Mouse (Mus musculus) heart, embryonic 14.5 days (tissue): ENCODE data around the gene 1600014C10Rik. TPM values are rescaled to one million over a fixed set of nuclear protein-coding genes. Genes with fewer than 3 reads are reported as not detected.

Experiments used
- ATAC-seq: fragments of 200-750 bp; cut with Nextera tagmentation; 2 replicates; pipeline ENCODE4 v1.8.0; 2017; ENCODE audit warnings: low read depth, moderate TSS enrichment; ENCODE audit not compliant: insufficient number of reproducible peaks, insufficient read depth, low FRiP score
- H3K27ac ChIP-seq, 2 experiments: fragments of 200-500 bp in 1 of 2; fragments of 300-500 bp in 1 of 2; sonication (generic) in 1 of 2; replicated peaks in 1 of 2; 2 replicates each; pipeline ENCODE4 v1.5.1; 2012 to 2014; ENCODE audit warnings: low read depth in 2 of 2, low read length in 2 of 2, control low read depth in 1 of 2, mild to moderate bottlenecking in 1 of 2, mixed read lengths in 1 of 2; ENCODE audit not compliant: control insufficient read depth in 1 of 2, insufficient read depth in 1 of 2
- H3K27me3 ChIP-seq: fragments of 300-500 bp; sonication (generic); 2 replicates; pipeline ENCODE4 v1.6.1; 2014; ENCODE audit warnings: mild to moderate bottlenecking, low read length, control low read depth; ENCODE audit not compliant: control insufficient read depth, insufficient read depth
- H3K36me3 ChIP-seq: fragments of 300-500 bp; sonication (generic); 2 replicates; pipeline ENCODE4 v1.6.1; 2014; ENCODE audit warnings: mild to moderate bottlenecking, control low read depth, low read length, mixed read lengths; ENCODE audit not compliant: control insufficient read depth, insufficient read depth
- H3K4me1 ChIP-seq, 2 experiments: fragments of 200-500 bp in 1 of 2; fragments of 300-500 bp in 1 of 2; sonication (generic) in 1 of 2; 2 replicates each; pipeline ENCODE4 v1.6.1; 2012 to 2014; ENCODE audit warnings: low read length in 2 of 2, control low read depth in 1 of 2, mixed read lengths in 1 of 2; ENCODE audit not compliant: control insufficient read depth in 2 of 2, insufficient read depth in 2 of 2
- H3K4me2 ChIP-seq: fragments of 300-500 bp; sonication (generic); 2 replicates; pipeline ENCODE4 v1.6.1; 2014; ENCODE audit warnings: mild to moderate bottlenecking, low read length
- H3K4me3 ChIP-seq, 2 experiments: fragments of 200-500 bp in 1 of 2; fragments of 300-500 bp in 1 of 2; sonication (generic) in 1 of 2; 2 replicates each; pipeline ENCODE4 v1.5.1; 2012 to 2014; ENCODE audit warnings: low read length in 2 of 2, mild to moderate bottlenecking in 2 of 2, control low read depth in 1 of 2, low read depth in 1 of 2, moderate library complexity in 1 of 2; ENCODE audit not compliant: control insufficient read depth in 1 of 2, insufficient read depth in 1 of 2
- H3K9ac ChIP-seq: fragments of 300-500 bp; sonication (generic); 2 replicates; pipeline ENCODE4 v1.6.1; 2014; ENCODE audit warnings: mild to moderate bottlenecking, low read length
- H3K9me3 ChIP-seq: fragments of 300-500 bp; sonication (generic); 2 replicates; pipeline ENCODE4 v1.6.1; 2016; ENCODE audit warnings: low read length, control low read depth; ENCODE audit not compliant: control insufficient read depth
- WGBS: fragments of 180-500 bp; shearing (Covaris S2); extraction: QIAGEN DNeasy Blood & Tissue Kit; methylation state at CpG from one replicate; pipeline ENCODE4 v1.1.7; 2014; 5-methylcytosine and 5-hydroxymethylcytosine counted together
- polyA plus RNA-seq: library from polyadenylated mRNA; unstranded; fragments of >200 nt; fragmentation: Nextera tagmentation; extraction: Ambion mirVana; gene quantifications from 2 replicates; pipeline ENCODE4 v1.2.1, GENCODE M21; 2014

1600014C10Rik gene
- polyA plus RNA-seq, 1 experiment from 2014 or later: 14.4 TPM

GRCm38 (mm10) chr7:38228329-38228728 is 45.3 kb downstream of the 1600014C10Rik start:
- Histone ChIP-seq H3K4me2 (peak overlapping the region; percentile 65), H3K9me3 (no peaks in the 10 kb centered on the region), H3K27me3 (peaks cover 7% of the 10 kb centered on the region), H3K4me3 (peak overlapping the region; percentile 52 to 74), H3K27ac (no peak overlapping the region), H3K9ac (peak overlapping the region; percentile 71), H3K36me3 (no peaks in the 10 kb centered on the region), H3K4me1 (peaks cover 12 to 31% of the 10 kb centered on the region in 2 experiments)
- WGBS: 19% methylated on average over 8 of the region's 8 CpGs
- no peak for ATAC-seq

DNA sequence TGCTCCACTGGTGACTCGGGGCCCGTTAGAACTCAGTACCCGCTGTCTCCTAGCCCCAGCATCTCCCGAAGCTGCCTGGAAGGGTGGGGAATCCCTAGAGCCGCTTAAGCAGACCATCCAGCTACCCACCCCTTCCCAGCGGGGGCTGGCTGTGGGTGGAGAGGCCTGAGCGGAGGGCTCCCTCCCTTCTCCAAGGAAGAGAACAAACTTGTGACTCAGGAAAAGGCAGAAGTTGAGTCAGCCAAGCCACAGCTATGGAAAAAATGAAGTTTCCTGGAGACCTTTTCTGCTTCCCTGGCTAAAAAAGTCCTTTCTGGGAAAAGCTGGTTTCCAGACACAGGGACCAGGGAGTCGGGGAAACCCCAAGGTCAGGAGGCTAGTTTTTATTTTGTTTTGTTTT is 47.3 kb downstream of the 1600014C10Rik start:
- Histone ChIP-seq H3K4me1 (peaks cover 4 to 23% of the 10 kb centered on the region in 2 experiments), H3K4me3 (no peak overlapping the region), H3K4me2 (no peak overlapping the region), H3K27me3 (peaks cover 7% of the 10 kb centered on the region), H3K27ac (0 out of 4 replicates have a peak overlapping the region, but pooled peaks of 1 of the 2 experiments have one; percentile 6), H3K36me3 (no peaks in the 10 kb centered on the region), H3K9ac (no peak overlapping the region), H3K9me3 (no peaks in the 10 kb centered on the region)
- WGBS: 6% methylated on average over 8 of the region's 8 CpGs
- ATAC-seq: no peak

GRCm38 (mm10) chr7:38236400-38237105 is 53.5 kb downstream of the 1600014C10Rik start:
- ATAC-seq: no peak
- H3K4me2 ChIP-seq: no peak overlapping the region
- no peak overlapping the region for H3K9ac ChIP-seq
- H3K27ac ChIP-seq: no peak overlapping the region
- no peaks in the 10 kb centered on the region for H3K36me3 ChIP-seq
- 40% methylated on average over 11 of the region's 11 CpGs for WGBS
- no peaks in the 10 kb centered on the region for H3K27me3 ChIP-seq
- H3K4me3 ChIP-seq: no peak overlapping the region
- no peaks in the 10 kb centered on the region for H3K4me1 ChIP-seq
- no peaks in the 10 kb centered on the region for H3K9me3 ChIP-seq

GRCm38 (mm10) chr7:38237140-38237539 is 54.1 kb downstream of the 1600014C10Rik start:
- Histone ChIP-seq H3K27me3 (no peaks in the 10 kb centered on the region), H3K4me1 (no peaks in the 10 kb centered on the region), H3K27ac (no peak overlapping the region), H3K9ac (no peak overlapping the region), H3K36me3 (no peaks in the 10 kb centered on the region), H3K4me2 (no peak overlapping the region), H3K4me3 (no peak overlapping the region), H3K9me3 (no peaks in the 10 kb centered on the region)
- no peak for ATAC-seq

- Histone ChIP-seq H3K27me3 (no peaks in the 10 kb centered on the region), H3K4me2 (no peak overlapping the region), H3K9me3 (no peaks in the 10 kb centered on the region), H3K9ac (no peak overlapping the region), H3K27ac (no peak overlapping the region), H3K36me3 (no peaks in the 10 kb centered on the region), H3K4me3 (no peak overlapping the region), H3K4me1 (no peaks in the 10 kb centered on the region)
- WGBS: 74% methylated on average over 4 of the region's 4 CpGs
- no peak for ATAC-seq
Observed at GRCm38 (mm10) chr7:38242417-38242816, 59.4 kb downstream of the 1600014C10Rik start.

Other genes with a start within 250 kb of the 1600014C10Rik start
- gene Uri1, start 159.7 kb upstream of the 1600014C10Rik start, polyA plus RNA-seq: 33.6 and 33.9 TPM in 2 replicates
- 29.2 and 33.2 TPM in 2 replicates for gene Ccne1, start 75.7 kb upstream of the 1600014C10Rik start, polyA plus RNA-seq
- gene Plekhf1, start 44.8 kb downstream of the 1600014C10Rik start, polyA plus RNA-seq: 4.0 TPM in 2 replicates
- gene Pop4, start 88.2 kb downstream of the 1600014C10Rik start, polyA plus RNA-seq: 41.2 and 42.4 TPM in 2 replicates